Mouse (Mus musculus) NIH3T3 (cell line): ENCODE results near the gene Gm9972.

Experiments
- DNase-seq: peaks from one replicate; pipeline ENCODE4 v3.0.0-alpha.2; 2012; ENCODE audit warnings: low read depth

Gm9972 gene

DNA sequence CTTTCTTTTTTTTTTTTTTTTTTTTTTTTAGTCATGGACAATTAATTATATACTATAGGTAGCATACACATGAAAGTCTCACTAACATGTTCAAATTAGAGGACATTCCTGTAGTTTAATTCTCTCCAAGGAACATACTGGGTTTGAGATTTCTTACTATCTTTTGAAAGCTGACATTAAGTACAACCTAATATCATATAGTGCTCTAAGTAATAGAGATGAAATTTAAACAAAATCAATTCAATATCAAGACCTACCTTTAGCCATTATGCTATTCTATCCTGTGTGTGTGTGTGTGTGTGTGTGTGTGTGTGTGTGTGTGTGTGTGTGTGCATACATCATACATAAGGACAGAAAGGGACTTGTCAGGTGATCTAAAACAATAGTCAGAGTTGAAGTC, at the start of gene Gm9972:
Gm9972 (plus strand) TSS at position 301 of the 400 bp plus-strand sequence.
- DNase-seq, result no peak

DNA sequence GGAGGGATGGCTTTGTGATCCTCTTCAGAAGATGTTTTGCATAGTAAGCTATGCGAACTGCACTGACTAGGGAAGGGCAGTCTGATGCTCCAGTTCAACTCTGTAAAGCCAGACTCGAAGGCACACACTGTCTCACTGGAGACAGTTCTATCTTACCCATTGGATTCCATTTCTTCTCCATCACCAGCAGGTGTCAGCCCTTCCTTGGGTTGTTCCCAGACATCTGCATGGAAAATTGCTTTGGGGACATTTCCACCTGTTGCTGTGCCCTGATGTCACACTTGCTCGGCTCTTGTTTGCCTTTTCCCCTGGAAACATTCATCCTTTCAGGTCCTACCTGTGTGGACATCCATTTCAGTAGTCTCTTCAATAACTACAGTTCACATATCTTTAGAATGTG, 36.4 kb upstream of the Gm9972 start:
- DNase-seq, result no peak

DNA sequence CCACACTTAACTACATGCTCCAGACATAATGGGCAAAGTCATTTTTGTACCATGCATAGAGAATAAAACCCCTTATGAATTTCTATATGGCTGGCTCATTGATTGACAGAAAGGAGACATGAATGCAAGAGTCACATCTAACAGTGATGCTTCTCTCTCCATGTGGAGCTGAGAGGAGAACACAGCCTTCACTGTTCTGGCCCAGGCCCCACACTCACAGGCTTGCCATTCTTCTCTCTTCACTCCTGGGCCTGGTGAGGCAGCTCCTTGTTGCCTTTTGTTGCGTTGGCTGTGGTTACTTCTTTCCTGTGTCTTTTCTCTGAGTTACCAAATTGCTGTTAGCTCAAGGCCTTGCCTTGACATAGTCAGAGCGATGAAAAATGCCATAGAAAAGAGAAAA, 23.6 kb upstream of the Gm9972 start:
- no peak for DNase-seq

DNA sequence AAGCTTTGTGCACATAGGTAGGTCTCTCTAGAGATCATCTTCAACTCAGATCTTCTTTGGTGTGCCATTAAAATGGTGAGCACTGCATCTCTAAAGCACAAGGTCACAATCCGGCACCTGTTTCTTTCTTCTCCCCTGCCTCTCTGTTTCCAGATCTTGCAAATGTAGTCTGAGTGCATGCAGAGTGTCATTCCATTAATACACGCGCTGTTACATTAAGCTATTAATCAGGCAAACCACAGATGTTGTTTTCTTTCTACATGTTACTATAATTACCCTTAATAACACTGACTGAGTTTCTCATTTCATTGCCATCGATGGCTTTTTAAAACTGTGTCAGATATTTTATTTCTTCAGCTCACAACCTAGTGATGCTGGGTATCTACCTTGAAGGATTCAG, 22.6 kb upstream of the Gm9972 start:
- no peak for DNase-seq

DNA sequence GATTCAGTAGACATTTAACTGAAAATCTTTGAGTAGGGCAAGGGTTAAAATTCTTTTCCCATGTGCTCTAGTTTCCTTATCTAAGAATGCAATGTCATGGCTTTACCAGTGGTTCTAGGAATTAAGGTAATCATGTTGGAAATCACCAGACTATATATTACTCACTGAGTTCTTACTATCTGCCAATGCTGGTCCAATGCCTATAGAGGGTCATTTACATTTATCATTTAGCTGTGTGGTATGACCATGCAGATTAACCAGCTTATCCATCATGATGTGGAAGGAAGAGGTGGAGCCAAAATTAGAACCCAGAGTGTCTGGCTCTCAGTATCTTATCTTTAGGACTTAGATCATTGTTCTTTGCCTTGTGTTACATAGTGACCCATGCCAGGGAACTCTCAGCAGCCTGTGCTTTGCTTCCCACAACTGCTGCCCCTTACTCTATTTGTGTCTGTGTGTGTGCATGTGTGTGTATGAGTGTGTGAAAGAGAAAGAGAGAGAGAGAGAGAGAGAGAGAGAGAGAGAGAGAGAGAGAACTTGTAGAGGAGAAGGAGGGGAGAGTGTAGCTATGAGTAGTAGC, 12.3 kb upstream of the Gm9972 start:
- DNase-seq, result no peak

DNA sequence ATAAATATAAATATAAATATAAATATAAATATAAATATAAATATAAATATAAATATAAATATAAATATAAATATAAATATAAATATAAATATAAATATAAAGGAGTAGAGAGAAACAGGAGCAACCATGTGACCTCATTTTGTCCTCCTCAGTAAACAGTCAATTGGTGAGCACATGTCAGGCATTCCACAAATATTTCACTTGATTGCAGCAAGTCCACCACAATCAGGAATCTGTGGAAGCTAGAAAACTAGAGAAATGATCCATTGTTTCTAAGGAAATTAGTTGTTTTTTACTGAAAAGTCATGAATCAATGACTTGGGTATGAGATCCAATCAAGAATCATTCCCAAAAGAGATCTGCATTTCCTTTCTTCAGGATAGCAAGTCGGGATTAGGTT, 5.7 kb upstream of the Gm9972 start:
- DNase-seq, result no peak

DNA sequence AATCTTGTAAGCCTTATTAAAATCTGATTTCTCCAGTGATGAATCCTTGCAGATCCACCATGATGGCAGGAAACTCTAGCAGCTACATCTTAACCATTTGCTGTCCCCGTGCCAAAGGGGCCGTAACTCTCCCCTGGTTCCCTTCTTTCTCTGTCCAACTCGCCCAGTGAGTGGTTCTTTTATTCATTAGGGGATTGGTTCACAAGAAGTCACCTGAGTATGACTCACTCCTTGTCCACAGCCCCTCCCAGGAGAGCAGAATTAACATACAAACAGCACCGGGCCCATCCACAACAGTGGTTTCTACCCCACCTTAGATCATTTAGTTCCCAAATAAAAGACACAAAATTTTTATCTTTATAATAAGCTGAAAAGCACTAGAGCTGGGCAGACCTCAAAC, 3.4 kb upstream of the Gm9972 start:
- no peak for DNase-seq

DNA sequence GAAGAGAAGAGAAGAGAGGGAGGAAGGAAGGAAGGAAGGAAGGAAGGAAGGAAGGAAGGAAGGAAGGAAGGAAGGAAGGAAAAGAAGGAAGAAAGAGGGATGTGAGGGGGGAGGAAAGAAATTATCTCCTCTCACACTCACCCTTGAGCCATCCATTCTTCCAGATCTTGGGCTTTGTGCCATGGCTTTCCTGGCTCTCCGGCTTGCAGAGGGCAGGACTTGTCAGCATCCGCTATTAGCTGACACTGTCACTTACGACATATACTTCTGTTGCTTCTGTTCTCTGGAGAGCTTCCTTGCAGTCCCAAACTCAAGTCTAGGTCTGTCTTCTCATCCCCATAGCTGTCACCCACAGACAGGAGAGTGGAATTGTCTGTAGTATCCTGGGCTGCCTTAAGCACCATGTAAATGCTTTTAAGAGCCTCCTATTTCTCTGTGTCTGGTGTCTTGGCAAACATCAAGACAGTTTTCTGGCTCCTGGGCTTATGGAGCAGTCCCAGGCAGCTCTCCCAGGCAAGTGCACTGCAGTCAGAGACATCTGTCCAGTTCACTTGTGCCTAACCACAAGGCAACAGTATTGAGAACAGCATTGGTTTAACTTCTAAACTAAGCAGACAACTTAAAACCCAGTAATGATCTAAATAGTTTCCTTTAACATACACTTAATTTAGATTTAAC, 10.5 kb downstream of the Gm9972 start:
- DNase-seq, result no peak

DNA sequence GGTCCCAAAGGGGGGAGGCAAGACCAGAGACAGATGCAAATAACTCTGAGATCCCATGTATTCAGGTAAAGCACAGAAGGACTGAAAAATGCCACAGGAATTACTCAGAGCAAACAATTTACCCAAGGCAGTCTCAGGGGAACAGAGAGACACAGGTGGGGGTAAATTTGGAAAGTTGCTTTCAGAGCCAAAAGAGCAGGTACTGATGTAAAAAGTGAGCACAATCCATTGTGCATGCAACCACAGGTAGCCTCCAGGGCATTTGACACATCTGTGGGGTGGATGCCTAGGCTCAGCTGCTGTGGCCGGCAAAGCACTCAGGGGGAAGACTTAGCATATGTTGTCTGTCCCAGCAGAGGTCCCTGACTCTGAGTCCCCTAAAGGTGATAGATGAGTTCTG, 13.8 kb downstream of the Gm9972 start:
- no peak for DNase-seq

DNA sequence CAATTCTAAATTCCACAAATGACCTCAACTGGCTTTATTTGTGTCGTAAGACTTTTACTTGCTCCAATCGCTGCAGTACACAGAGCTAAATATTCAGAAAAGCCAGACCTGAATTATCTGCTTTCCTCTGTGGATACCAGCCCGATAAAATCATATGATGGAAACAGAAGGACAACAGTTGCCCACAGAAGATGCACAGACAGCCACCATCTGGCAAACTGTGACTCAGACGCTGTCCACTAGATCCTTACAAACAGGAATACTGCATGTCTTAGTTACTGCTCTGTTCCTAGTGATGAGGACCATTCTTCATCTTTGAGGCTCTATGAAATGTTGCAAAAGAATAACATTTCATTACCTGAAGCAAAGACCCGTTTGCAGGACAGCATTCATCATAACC, 19.4 kb downstream of the Gm9972 start:
- DNase-seq, result no peak

DNA sequence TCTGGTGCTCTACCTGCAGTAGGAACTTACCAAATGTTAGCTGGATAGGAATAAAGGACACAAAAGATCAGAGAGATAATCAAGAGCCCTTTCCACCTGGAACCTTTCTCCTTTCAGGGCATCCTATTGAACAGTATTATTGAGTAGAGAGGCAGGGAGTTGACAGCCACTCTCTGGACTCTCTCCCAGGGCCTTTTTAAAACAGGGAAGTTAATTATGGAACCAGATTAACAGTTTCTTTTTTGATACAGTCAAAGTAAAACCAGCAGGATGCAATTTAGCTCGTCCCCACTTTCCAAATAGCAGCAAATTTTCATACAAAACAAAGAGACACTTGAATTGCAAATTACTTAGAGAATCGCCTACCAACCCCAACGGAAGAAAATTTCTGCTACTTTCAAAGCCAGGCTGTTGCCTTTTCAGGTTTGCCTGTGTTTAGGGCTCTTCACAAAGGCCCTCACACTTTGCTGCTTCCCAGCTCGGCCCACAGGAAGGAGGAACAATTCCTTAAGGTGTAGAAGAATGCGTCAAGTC, 24.0 kb downstream of the Gm9972 start:
- no peak for DNase-seq

DNA sequence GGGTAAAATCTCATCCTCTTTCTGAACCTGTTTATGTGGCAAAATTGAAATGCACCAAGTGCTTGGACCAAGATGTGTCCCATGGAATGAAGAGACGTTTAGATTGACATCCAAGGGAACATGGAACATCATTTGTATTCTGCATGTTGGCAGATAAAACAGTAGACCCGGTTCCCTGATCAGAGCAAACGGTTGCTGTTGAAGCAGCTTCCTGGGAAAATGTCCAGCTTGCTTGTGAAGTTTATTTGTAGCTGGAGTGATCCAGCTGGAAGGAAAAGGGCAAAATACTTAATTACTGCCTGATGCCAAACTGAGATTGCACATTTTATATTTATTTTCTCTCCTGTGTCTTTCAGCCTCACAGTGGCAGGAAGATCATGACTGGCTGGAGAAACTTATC, 26.7 kb downstream of the Gm9972 start:
- no peak for DNase-seq

DNA sequence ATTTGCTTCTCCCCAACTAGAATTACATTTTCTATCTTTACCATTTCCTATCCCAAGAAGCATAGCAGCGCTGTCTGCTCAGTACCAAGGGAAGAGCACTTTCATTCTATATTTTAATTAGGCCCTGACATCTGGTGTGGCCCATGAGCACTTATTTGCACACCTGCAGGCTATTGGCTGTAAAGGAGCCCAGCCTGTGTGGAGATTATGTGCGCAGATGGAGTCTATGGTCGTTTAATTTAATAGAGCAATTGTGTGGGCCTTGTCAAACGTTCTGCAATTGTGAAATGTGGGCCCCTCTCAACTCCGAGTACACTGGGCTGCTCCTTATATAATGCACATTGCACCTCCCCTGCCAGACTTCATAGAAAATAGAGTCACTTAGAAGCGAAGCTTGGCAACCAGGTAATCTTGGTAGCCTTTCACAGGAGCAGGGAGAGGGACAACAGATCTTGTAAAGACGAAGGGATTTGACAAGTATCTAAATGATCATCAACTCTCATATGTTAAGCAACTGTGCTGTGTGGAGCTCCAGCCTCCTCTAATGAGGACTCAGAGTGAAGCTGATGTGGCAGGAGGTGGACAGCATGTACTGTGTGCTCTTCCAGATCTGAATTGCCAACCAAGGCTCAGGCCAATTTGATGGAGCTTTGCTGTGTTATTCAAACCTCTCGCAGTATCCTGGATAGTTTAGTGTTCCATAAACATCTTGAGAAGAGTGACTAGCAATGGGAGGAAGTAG, 50.9 kb downstream of the Gm9972 start:
- no peak for DNase-seq
